Mouse (Mus musculus): Measurements from ENCODE around the gene Tbk1.

The Tbk1 gene

GRCm38 (mm10) chr10:121533137-121533872 is 53.3 kb downstream of the Tbk1 start:
- DNase-seq, result peak; percentile 50 to 54

GRCm38 (mm10) chr10:121531541-121531940 is 55.0 kb downstream of the Tbk1 start:
- DNase-seq, result no peak

GRCm38 (mm10) chr10:121530365-121531003 is 56.1 kb downstream of the Tbk1 start:
- DNase-seq, result no peak

GRCm38 (mm10) chr10:121529261-121529660 is 57.3 kb downstream of the Tbk1 start:
- no peak for DNase-seq

- no peak for DNase-seq
Measured at GRCm38 (mm10) chr10:121528470-121528869, 58.1 kb downstream of the Tbk1 start.

GRCm38 (mm10) chr10:121527114-121527513 is 59.5 kb downstream of the Tbk1 start:
- DNase-seq, result peak; percentile 57 to 62

- DNase-seq, result no peak
Measured at GRCm38 (mm10) chr10:121520923-121521585, 65.5 kb downstream of the Tbk1 start.

- no peak for DNase-seq
Measured at GRCm38 (mm10) chr10:121519710-121520109, 66.9 kb downstream of the Tbk1 start.

GRCm38 (mm10) chr10:121516008-121516600 is 70.5 kb downstream of the Tbk1 start:
- DNase-seq, result peak; percentile 87 to 88

GRCm38 (mm10) chr10:121509751-121510643 is 76.6 kb downstream of the Tbk1 start:
- DNase-seq, result no peak

GRCm38 (mm10) chr10:121507755-121508544 is 78.6 kb downstream of the Tbk1 start:
- no peak for DNase-seq

- DNase-seq, result peak; percentile 97
Measured at GRCm38 (mm10) chr10:121506731-121507583, 79.6 kb downstream of the Tbk1 start.

GRCm38 (mm10) chr10:121505929-121506328 is 80.7 kb downstream of the Tbk1 start:
- DNase-seq, result no peak

- DNase-seq, result peak; percentile 74
Measured at GRCm38 (mm10) chr10:121504973-121505911, 81.3 kb downstream of the Tbk1 start.

GRCm38 (mm10) chr10:121501160-121501559 is 85.4 kb downstream of the Tbk1 start:
- DNase-seq, result peak; percentile 69 to 81

- no peak for DNase-seq
Measured at GRCm38 (mm10) chr10:121500034-121500433, 86.6 kb downstream of the Tbk1 start.

GRCm38 (mm10) chr10:121499063-121499462 is 87.5 kb downstream of the Tbk1 start:
- no peak for DNase-seq

- DNase-seq, result no peak
Measured at GRCm38 (mm10) chr10:121498481-121498904, 88.1 kb downstream of the Tbk1 start.

- DNase-seq, result no peak
Measured at GRCm38 (mm10) chr10:121497968-121498367, 88.6 kb downstream of the Tbk1 start.
